Mouse (Mus musculus): ENCODE results near the gene 2810004N23Rik.

DNA sequence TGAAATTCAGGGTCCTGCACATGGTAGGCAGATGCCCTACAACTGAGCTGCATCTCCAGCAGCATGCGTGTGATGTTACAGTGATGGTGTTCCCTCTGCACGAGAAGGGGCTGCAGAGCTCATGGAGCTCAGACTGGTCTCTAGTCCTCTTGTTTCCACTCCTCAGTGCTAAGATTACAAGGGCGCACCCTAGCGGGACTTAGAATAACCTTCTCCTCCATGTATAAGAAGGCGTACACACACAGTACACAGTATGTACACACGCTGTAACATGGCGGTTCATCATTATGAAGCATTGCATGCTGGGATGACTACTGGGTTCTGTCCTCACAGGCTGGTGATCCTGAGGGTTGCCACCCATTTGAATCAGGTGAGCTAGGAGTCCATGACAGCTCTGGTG, 9.2 kb upstream of the 2810004N23Rik start:
- TF ChIP-seq CTCF (IDR thresholded peaks at IDR 0.05; ENCODE audit: low read depth, low read length) (no peak), POLR2AphosphoS5 (IDR thresholded peaks at IDR 0.05; ENCODE audit: insufficient replicate concordance, low read depth, low read length) (no peak), GATA1 (IDR thresholded peaks at IDR 0.05; ENCODE audit: borderline replicate concordance, low read length) (no peak)

Data from G1E (cell line).